ENCODE assay signal across 8 mouse cellular contexts in the genomic region with DNA sequence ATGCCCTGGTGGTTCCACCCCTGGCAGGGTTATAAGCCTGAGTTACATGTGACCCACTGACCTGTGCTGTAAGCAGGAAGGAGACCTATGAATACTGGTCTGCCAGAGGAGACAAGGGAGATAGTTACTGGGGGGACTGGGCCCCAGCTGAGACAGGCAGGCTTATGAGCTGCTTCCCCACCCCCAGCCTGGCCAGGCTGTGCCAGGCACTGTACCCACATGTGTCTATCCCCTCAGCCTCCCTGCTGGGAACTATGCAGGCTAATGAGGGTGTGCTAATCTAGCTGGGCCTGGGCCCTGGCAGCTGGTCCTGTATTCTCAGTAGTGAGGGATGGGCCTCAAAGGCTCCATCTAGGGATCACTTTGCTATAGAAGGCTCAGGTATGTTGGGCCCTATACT. TPM values are rescaled to one million over a fixed set of nuclear protein-coding genes. Genes with fewer than 3 reads are reported as not detected.
DNase-seq lines count a peak whose midpoint lies in the region; ATAC-seq and TF ChIP-seq lines count a peak whose summit lies in the region.
"Had no signal": no experiment of that assay in that cellular context is flagged by ENCODE, and none has a peak within 500 bp of the region (broad histone marks: within the 10 kb centered on the region; RNA-seq: fewer than 3 reads in every experiment).

No protein-coding gene starts in this region.

- no peak for DNase-seq in kidney, postnatal 0 days (ENCODE audit: low spot score)
- no peak for DNase-seq in kidney, adult 8-10 months
- peak; percentile 61 for DNase-seq in brain, embryonic 14.5 days (ENCODE audit: low read depth)
- no peak for DNase-seq in right cerebral cortex, postnatal 14 days
- DNase-seq in thymus, postnatal 4 days, result no peak
- DNase-seq: spleen, adult 18-20 months had no signal

- H3K4me3 ChIP-seq in kidney, postnatal 0 days (replicated peaks; ENCODE audit: low read depth, low read length), result no peak overlapping the region
- H3K4me3 ChIP-seq in forebrain, embryonic 13.5 days, result no peak overlapping the region
- peak overlapping the region; percentile 28 for H3K4me3 ChIP-seq in myocyte

- TF ChIP-seq CTCF in kidney, postnatal 0 days (IDR thresholded peaks at IDR 0.05; ENCODE audit: low read depth), result no peak
- TF ChIP-seq CTCF in brain, embryonic 14.5 days (IDR thresholded peaks at IDR 0.05; ENCODE audit: borderline replicate concordance, extremely low read depth, insufficient read depth, insufficient read length), result no peak

- peaks cover 20% of the 10 kb centered on the region; the same call in 1 of the 2 replicates for H3K36me3 ChIP-seq in kidney, postnatal 0 days (ENCODE audit: insufficient read depth, low read length)
- H3K36me3 ChIP-seq in forebrain, embryonic 13.5 days (ENCODE audit: poor library complexity, severe bottlenecking), result peaks cover 32% of the 10 kb centered on the region
- H3K36me3 ChIP-seq in myocyte (ENCODE audit: control insufficient read depth, insufficient read depth), result no peaks in the 10 kb centered on the region

- peaks cover 36% of the 10 kb centered on the region for H3K4me1 ChIP-seq in kidney, postnatal 0 days (replicated peaks; ENCODE audit: insufficient read depth, low read length)
- H3K4me1 ChIP-seq in forebrain, embryonic 13.5 days, result peaks cover 68% of the 10 kb centered on the region

- H3K4me2 ChIP-seq in kidney, postnatal 0 days (ENCODE audit: low read length), result 0 out of 2 replicates have a peak overlapping the region, but pooled peaks have one; percentile 99
- peak overlapping the region; percentile 99; the same call in 1 of the 2 replicates for H3K4me2 ChIP-seq in forebrain, embryonic 13.5 days
- H3K4me2 ChIP-seq in myocyte (ENCODE audit: low read depth), result peak overlapping the region; percentile 21

- no peak overlapping the region for H3K27ac ChIP-seq in kidney, postnatal 0 days
- peak overlapping the region; percentile 31; the same call in 1 of the 2 replicates for H3K27ac ChIP-seq in forebrain, embryonic 13.5 days

- no peak for TF ChIP-seq POLR2A in brain, embryonic 14.5 days (IDR thresholded peaks at IDR 0.05; ENCODE audit: borderline replicate concordance, extremely low read depth, insufficient read depth, insufficient read length, poor library complexity, severe bottlenecking)
- no peak for TF ChIP-seq POLR2A in myocyte (IDR thresholded peaks at IDR 0.05; ENCODE audit: insufficient read length, low read depth)

- ATAC-seq in kidney, postnatal 0 days (replicated peaks; ENCODE audit: low FRiP score, low read depth), result no peak
- no peak for ATAC-seq in forebrain, embryonic 13.5 days

- H3ac ChIP-seq in myocyte (ENCODE audit: control insufficient read depth, insufficient read length), result no peak overlapping the region

- H3K79me2 ChIP-seq in myocyte (ENCODE audit: control insufficient read depth, insufficient read depth), result peaks cover 18% of the 10 kb centered on the region

- no peaks in the 10 kb centered on the region for H3K27me3 ChIP-seq in kidney, postnatal 0 days (ENCODE audit: insufficient read depth, low read length)
- peaks cover 22% of the 10 kb centered on the region for H3K27me3 ChIP-seq in forebrain, embryonic 13.5 days
- no peaks in the 10 kb centered on the region for H3K27me3 ChIP-seq in myocyte (ENCODE audit: control insufficient read depth, insufficient read depth, insufficient read length)

- H3K9ac ChIP-seq in kidney, postnatal 0 days (ENCODE audit: low read depth, low read length), result no peak overlapping the region
- H3K9ac ChIP-seq in forebrain, embryonic 13.5 days, result peak overlapping the region; percentile 30

- no peaks in the 10 kb centered on the region for H3K9me3 ChIP-seq in kidney, postnatal 0 days (replicated peaks; ENCODE audit: low read length)
- no peaks in the 10 kb centered on the region for H3K9me3 ChIP-seq in forebrain, embryonic 13.5 days (replicated peaks)

TF ChIP-seq in myocyte, 11 proteins besides CTCF, POLR2A, EP300 and RAD21:
- TF ChIP-seq MYOD1 (IDR thresholded peaks at IDR 0.05; ENCODE audit: control insufficient read depth in 1 of 3, insufficient read length in 2 of 3, low read depth in 2 of 3), result peak in 1 of 3 experiments; percentile 42
- TF ChIP-seq USF1 (IDR thresholded peaks at IDR 0.05; ENCODE audit: low read depth), result no peak
- TF ChIP-seq MYOG (IDR thresholded peaks at IDR 0.05; ENCODE audit: control insufficient read depth in 1 of 3, insufficient read depth in 1 of 3, insufficient read length in 2 of 3, low read depth in 2 of 3), result peak in 1 of 3 experiments; percentile 60

RNA-seq across cellular contexts. Expression of gene Tprn, which starts 4.8 kb away (rescaled TPM):
- polyA plus RNA-seq in kidney, postnatal 0 days (2015; fragmentation: Nextera tagmentation; extraction: Ambion mirVana), result 17.1 and 18.0 TPM in 2 replicates
- 7.7 and 13.0 TPM in 2 replicates for polyA plus RNA-seq in brain, embryonic 14.5 days (2012; rRNA removed)
- polyA plus RNA-seq in forebrain, embryonic 13.5 days (2015; fragmentation: Nextera tagmentation; extraction: Ambion mirVana), result 9.7 and 10.8 TPM in 2 replicates
- 5.5 TPM for polyA plus RNA-seq in myocyte (2012; fragmentation: generic; extraction: Trizol)

RNA-seq across cellular contexts. Expression of gene Ssna1, which starts 5.0 kb away (rescaled TPM):
- 172 TPM in 2 replicates for polyA plus RNA-seq in kidney, postnatal 0 days (2015; fragmentation: Nextera tagmentation; extraction: Ambion mirVana)
- polyA plus RNA-seq in brain, embryonic 14.5 days (2012; rRNA removed), result 105 and 160 TPM in 2 replicates
- 233 and 245 TPM in 2 replicates for polyA plus RNA-seq in forebrain, embryonic 13.5 days (2015; fragmentation: Nextera tagmentation; extraction: Ambion mirVana)
- polyA plus RNA-seq in myocyte (2012; fragmentation: generic; extraction: Trizol), result 106 TPM

RNA-seq across cellular contexts. Expression of gene Anapc2, which starts 5.0 kb away (rescaled TPM):
- 79.4 and 84.0 TPM in 2 replicates for polyA plus RNA-seq in kidney, postnatal 0 days (2015; fragmentation: Nextera tagmentation; extraction: Ambion mirVana)
- polyA plus RNA-seq in brain, embryonic 14.5 days (2012; rRNA removed), result 131 and 149 TPM in 2 replicates
- 126 and 148 TPM in 2 replicates for polyA plus RNA-seq in forebrain, embryonic 13.5 days (2015; fragmentation: Nextera tagmentation; extraction: Ambion mirVana)
- 97.9 TPM for polyA plus RNA-seq in myocyte (2012; fragmentation: generic; extraction: Trizol)

RNA-seq across cellular contexts. Expression of gene Tmem203, which starts 12.0 kb away (rescaled TPM):
- polyA plus RNA-seq in kidney, postnatal 0 days (2015; fragmentation: Nextera tagmentation; extraction: Ambion mirVana), result 42.6 and 46.7 TPM in 2 replicates
- 26.4 and 32.2 TPM in 2 replicates for polyA plus RNA-seq in brain, embryonic 14.5 days (2012; rRNA removed)
- 19.4 and 20.3 TPM in 2 replicates for polyA plus RNA-seq in forebrain, embryonic 13.5 days (2015; fragmentation: Nextera tagmentation; extraction: Ambion mirVana)
- polyA plus RNA-seq in myocyte (2012; fragmentation: generic; extraction: Trizol), result 47.2 TPM

RNA-seq across cellular contexts. Expression of gene AL732309.1, which starts 20.6 kb away (rescaled TPM):
- polyA plus RNA-seq in kidney, postnatal 0 days (2015; fragmentation: Nextera tagmentation; extraction: Ambion mirVana), result 2.7 and 3.7 TPM in 2 replicates
- polyA plus RNA-seq in brain, embryonic 14.5 days (2012; rRNA removed), result 19.1 and 22.6 TPM in 2 replicates
- polyA plus RNA-seq in forebrain, embryonic 13.5 days (2015; fragmentation: Nextera tagmentation; extraction: Ambion mirVana), result 4.4 and 7.1 TPM in 2 replicates
- 4.5 TPM for polyA plus RNA-seq in myocyte (2012; fragmentation: generic; extraction: Trizol)

Comparison
In these comparisons a context has a peak if more than half of its experiments do, and no peak if none do; other contexts are left out.
1. H3K4me2 ChIP-seq: peak in every context shown above with its lines; median percentile 99 in kidney, postnatal 0 days; 99 in forebrain, embryonic 13.5 days; 21 in myocyte.